Mouse (Mus musculus) neural tube, embryonic 12.5 days (tissue): ENCODE data around the gene Pitpnb. TPM values are rescaled to one million over a fixed set of nuclear protein-coding genes. Genes with fewer than 3 reads are reported as not detected.

ENCODE experiments used
- ATAC-seq: fragments of 200-750 bp; cut with Nextera tagmentation; 2 replicates; pipeline ENCODE4 v1.8.0; 2017; ENCODE audit warnings: low read depth, mild to moderate bottlenecking, moderate TSS enrichment, moderate library complexity; ENCODE audit not compliant: low FRiP score
- H3K27ac ChIP-seq: fragments of 300-500 bp; sonication (generic); 2 replicates; pipeline ENCODE4 v1.5.1; 2016
- H3K27me3 ChIP-seq: fragments of 300-500 bp; sonication (generic); replicated peaks from 2 replicates; pipeline ENCODE4 v1.6.1; 2016; ENCODE audit warnings: mild to moderate bottlenecking
- H3K36me3 ChIP-seq: fragments of 300-500 bp; sonication (generic); 2 replicates; pipeline ENCODE4 v1.6.1; 2016; ENCODE audit warnings: mild to moderate bottlenecking
- H3K4me1 ChIP-seq: fragments of 300-500 bp; sonication (generic); 2 replicates; pipeline ENCODE4 v1.6.1; 2016
- H3K4me2 ChIP-seq: fragments of 300-500 bp; sonication (generic); replicated peaks from 2 replicates; pipeline ENCODE4 v1.6.1; 2016; ENCODE audit warnings: mild to moderate bottlenecking
- H3K4me3 ChIP-seq: fragments of 300-500 bp; sonication (generic); 2 replicates; pipeline ENCODE4 v1.5.1; 2016
- H3K9ac ChIP-seq: fragments of 300-500 bp; sonication (generic); 2 replicates; pipeline ENCODE4 v1.6.1; 2016; ENCODE audit warnings: mild to moderate bottlenecking
- H3K9me3 ChIP-seq: fragments of 300-500 bp; sonication (generic); 2 replicates; pipeline ENCODE4 v1.6.1; 2016; ENCODE audit warnings: mild to moderate bottlenecking
- WGBS: fragments of 180-500 bp; shearing (Covaris S2); methylation state at CpG from one replicate; pipeline ENCODE4 v1.1.7; 2016; 5-methylcytosine and 5-hydroxymethylcytosine counted together
- polyA plus RNA-seq: library from polyadenylated mRNA; unstranded; fragments of >200 nt; fragmentation: Nextera tagmentation; extraction: Ambion mirVana; gene quantifications from 2 replicates; pipeline ENCODE4 v1.2.1, GENCODE M21; 2016

The Pitpnb gene
- polyA plus RNA-seq, 1 experiment from 2014 or later, result 106 TPM

GRCm38 (mm10) chr5:111390911-111391310 lies 60.3 kb downstream of the Pitpnb start:
- WGBS, result 89% methylated on average over 10 of the region's 10 CpGs
- ATAC-seq, result no peak
- no peak overlapping the region for H3K9ac ChIP-seq
- peaks cover 24% of the 10 kb centered on the region for H3K36me3 ChIP-seq
- no peaks in the 10 kb centered on the region for H3K27me3 ChIP-seq
- H3K9me3 ChIP-seq, result no peaks in the 10 kb centered on the region
- no peak overlapping the region for H3K4me3 ChIP-seq
- no peak overlapping the region for H3K27ac ChIP-seq
- H3K4me2 ChIP-seq, result no peak overlapping the region
- H3K4me1 ChIP-seq, result peaks cover 31% of the 10 kb centered on the region

GRCm38 (mm10) chr5:111391485-111391884 lies 60.9 kb downstream of the Pitpnb start:
- Histone ChIP-seq H3K9ac (no peak overlapping the region), H3K4me2 (no peak overlapping the region), H3K27me3 (no peaks in the 10 kb centered on the region), H3K27ac (no peak overlapping the region), H3K9me3 (no peaks in the 10 kb centered on the region), H3K4me3 (no peak overlapping the region), H3K4me1 (peaks cover 33% of the 10 kb centered on the region), H3K36me3 (peaks cover 21% of the 10 kb centered on the region)
- WGBS, result 89% methylated on average over 6 of the region's 6 CpGs
- ATAC-seq, result no peak

GRCm38 (mm10) chr5:111393346-111394197 lies 63.0 kb downstream of the Pitpnb start:
- Histone ChIP-seq H3K4me2 (peak overlapping the region; percentile 56), H3K9ac (0 out of 2 replicates have a peak overlapping the region, but pooled peaks have one; percentile 13), H3K4me3 (peak overlapping the region; percentile 13; the same call in 1 of the 2 replicates), H3K36me3 (peaks cover 10% of the 10 kb centered on the region), H3K27ac (no peak overlapping the region), H3K9me3 (no peaks in the 10 kb centered on the region), H3K27me3 (no peaks in the 10 kb centered on the region), H3K4me1 (peaks cover 33% of the 10 kb centered on the region)
- ATAC-seq, result peak; percentile 78
- WGBS, result 8% methylated on average over 17 of the region's 17 CpGs

GRCm38 (mm10) chr5:111394198-111395053 lies 63.9 kb downstream of the Pitpnb start:
- H3K9me3 ChIP-seq, result no peaks in the 10 kb centered on the region
- H3K9ac ChIP-seq, result 0 out of 2 replicates have a peak overlapping the region, but pooled peaks have one; percentile 13
- H3K4me2 ChIP-seq, result peak overlapping the region; percentile 56
- H3K36me3 ChIP-seq, result peaks cover 3% of the 10 kb centered on the region; the same call in 1 of the 2 replicates
- no peaks in the 10 kb centered on the region for H3K27me3 ChIP-seq
- 9% methylated on average over 15 of the region's 15 CpGs for WGBS
- peak overlapping the region; percentile 13; the same call in 1 of the 2 replicates for H3K4me3 ChIP-seq
- H3K27ac ChIP-seq, result 0 out of 2 replicates have a peak overlapping the region, but pooled peaks have one; percentile 5
- no peak for ATAC-seq
- peaks cover 33% of the 10 kb centered on the region for H3K4me1 ChIP-seq

DNA sequence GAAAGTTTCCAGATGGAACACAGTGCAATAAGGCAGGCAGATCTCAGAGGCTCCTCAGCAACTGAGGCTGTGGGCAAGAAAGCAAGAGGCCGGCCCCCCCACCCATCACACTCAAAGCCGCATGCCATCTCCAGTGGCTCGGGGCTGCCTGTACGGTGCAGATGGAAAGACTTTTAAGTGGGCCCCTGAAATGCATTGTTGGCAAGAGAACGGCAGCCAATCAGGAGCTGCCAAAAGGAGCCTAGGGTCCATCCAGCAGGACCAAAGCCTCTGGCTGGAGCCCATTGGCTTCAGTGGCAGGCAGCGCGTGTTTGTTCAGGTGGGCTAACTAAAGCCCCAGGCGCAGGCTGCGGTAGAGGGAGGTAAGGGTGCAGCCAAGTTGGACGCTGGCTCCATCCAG lies 65.2 kb downstream of the Pitpnb start:
- H3K36me3 ChIP-seq, result no peaks in the 10 kb centered on the region
- WGBS, result 49% methylated on average over 10 of the region's 10 CpGs
- 0 out of 2 replicates have a peak, but pooled peaks cover 4% of the 10 kb centered on the region for H3K27me3 ChIP-seq
- no peak overlapping the region for H3K4me3 ChIP-seq
- H3K9me3 ChIP-seq, result no peaks in the 10 kb centered on the region
- no peak overlapping the region for H3K9ac ChIP-seq
- H3K4me2 ChIP-seq, result no peak overlapping the region
- H3K4me1 ChIP-seq, result peaks cover 33% of the 10 kb centered on the region
- H3K27ac ChIP-seq, result no peak overlapping the region
- no peak for ATAC-seq

DNA sequence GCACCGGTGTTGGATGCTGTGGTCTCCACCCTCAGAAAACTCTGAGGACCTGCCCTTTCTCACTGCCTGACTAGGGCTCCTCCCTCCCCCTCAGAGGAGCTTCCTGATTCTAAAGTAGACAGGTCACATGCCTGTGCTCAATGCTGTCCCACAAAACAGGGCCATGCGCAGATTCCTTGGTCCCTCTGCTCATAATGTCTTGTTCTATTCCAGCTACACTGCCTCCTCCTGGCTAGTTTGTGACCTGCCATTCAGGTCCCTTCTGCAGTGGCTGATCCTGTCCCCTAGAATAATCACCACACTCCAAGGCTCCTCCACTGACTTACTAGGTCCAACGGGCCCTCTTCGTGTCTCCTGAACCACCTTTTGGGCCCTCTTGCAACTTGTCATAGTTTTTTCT lies 65.6 kb downstream of the Pitpnb start:
- Histone ChIP-seq H3K4me1 (peaks cover 33% of the 10 kb centered on the region), H3K9ac (no peak overlapping the region), H3K27ac (no peak overlapping the region)

GRCm38 (mm10) chr5:111398471-111398870 lies 67.9 kb downstream of the Pitpnb start:
- no peak overlapping the region for H3K4me2 ChIP-seq
- H3K27me3 ChIP-seq, result 0 out of 2 replicates have a peak, but pooled peaks cover 4% of the 10 kb centered on the region
- H3K9ac ChIP-seq, result no peak overlapping the region
- no peak overlapping the region for H3K27ac ChIP-seq
- no peak for ATAC-seq
- no peaks in the 10 kb centered on the region for H3K9me3 ChIP-seq
- H3K36me3 ChIP-seq, result no peaks in the 10 kb centered on the region
- H3K4me3 ChIP-seq, result no peak overlapping the region
- 53% methylated on average over 4 of the region's 4 CpGs for WGBS
- peaks cover 24% of the 10 kb centered on the region for H3K4me1 ChIP-seq

More for the DNA sequence above, 65.6 kb downstream of the Pitpnb start:
- H3K27me3 ChIP-seq, result 0 out of 2 replicates have a peak, but pooled peaks cover 4% of the 10 kb centered on the region
- no peak overlapping the region for H3K4me3 ChIP-seq
- H3K36me3 ChIP-seq, result no peaks in the 10 kb centered on the region
- WGBS, result 83% methylated on average over 4 of the region's 4 CpGs
- no peak for ATAC-seq
- H3K4me2 ChIP-seq, result no peak overlapping the region
- no peaks in the 10 kb centered on the region for H3K9me3 ChIP-seq

GRCm38 (mm10) chr5:111399271-111399670 lies 68.7 kb downstream of the Pitpnb start:
- no peak overlapping the region for H3K4me2 ChIP-seq
- no peak overlapping the region for H3K4me3 ChIP-seq
- no peaks in the 10 kb centered on the region for H3K36me3 ChIP-seq
- WGBS, result 84% methylated on average over 4 of the region's 4 CpGs
- ATAC-seq, result no peak
- H3K27me3 ChIP-seq, result 0 out of 2 replicates have a peak, but pooled peaks cover 4% of the 10 kb centered on the region
- H3K9me3 ChIP-seq, result no peaks in the 10 kb centered on the region
- H3K9ac ChIP-seq, result no peak overlapping the region
- H3K27ac ChIP-seq, result no peak overlapping the region
- H3K4me1 ChIP-seq, result peaks cover 16% of the 10 kb centered on the region

GRCm38 (mm10) chr5:111401879-111402650 lies 71.5 kb downstream of the Pitpnb start:
- no peak overlapping the region for H3K4me3 ChIP-seq
- H3K36me3 ChIP-seq, result no peaks in the 10 kb centered on the region
- no peak for ATAC-seq
- no peak overlapping the region for H3K27ac ChIP-seq
- no peak overlapping the region for H3K4me2 ChIP-seq
- WGBS, result 82% methylated on average over 19 of the region's 19 CpGs
- 0 out of 2 replicates have a peak, but pooled peaks cover 4% of the 10 kb centered on the region for H3K27me3 ChIP-seq
- H3K9me3 ChIP-seq, result no peaks in the 10 kb centered on the region
- no peaks in the 10 kb centered on the region for H3K4me1 ChIP-seq
- H3K9ac ChIP-seq, result no peak overlapping the region

DNA sequence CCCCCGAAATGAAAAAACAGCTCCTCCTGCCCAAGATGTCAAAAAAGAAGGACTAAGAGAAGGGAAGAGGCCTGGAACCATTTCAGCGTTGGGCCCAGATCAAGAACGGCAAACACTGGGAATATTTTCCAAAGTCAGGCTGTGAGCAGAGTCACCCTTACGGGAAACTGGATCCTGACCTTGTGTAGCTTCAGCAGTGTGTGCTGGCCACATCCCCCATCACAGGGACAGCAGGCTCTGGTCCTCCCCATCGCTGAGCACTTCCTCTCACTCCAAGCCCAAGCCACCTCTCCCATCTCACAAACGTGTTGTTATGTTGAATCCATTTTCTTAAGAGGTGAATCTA lies 72.1 kb downstream of the Pitpnb start:
- 92% methylated on average over 6 of the region's 6 CpGs for WGBS

GRCm38 (mm10) chr5:111404721-111405120 lies 74.2 kb downstream of the Pitpnb start:
- Histone ChIP-seq H3K4me2 (no peak overlapping the region), H3K36me3 (no peaks in the 10 kb centered on the region), H3K4me1 (peaks cover 13% of the 10 kb centered on the region), H3K27me3 (0 out of 2 replicates have a peak, but pooled peaks cover 4% of the 10 kb centered on the region), H3K9me3 (no peaks in the 10 kb centered on the region), H3K9ac (no peak overlapping the region), H3K27ac (no peak overlapping the region), H3K4me3 (no peak overlapping the region)
- 77% methylated on average over 6 of the region's 6 CpGs for WGBS
- ATAC-seq, result no peak

More for the DNA sequence above, 72.1 kb downstream of the Pitpnb start:
- H3K9ac ChIP-seq, result no peak overlapping the region
- H3K4me3 ChIP-seq, result no peak overlapping the region
- ATAC-seq, result no peak
- H3K27me3 ChIP-seq, result 0 out of 2 replicates have a peak, but pooled peaks cover 4% of the 10 kb centered on the region
- H3K4me2 ChIP-seq, result no peak overlapping the region
- no peak overlapping the region for H3K27ac ChIP-seq
- H3K9me3 ChIP-seq, result no peaks in the 10 kb centered on the region
- H3K4me1 ChIP-seq, result no peaks in the 10 kb centered on the region
- no peaks in the 10 kb centered on the region for H3K36me3 ChIP-seq
